Mouse (Mus musculus) G1E (cell line): ENCODE data around the gene Rtn4ip1. TPM values are rescaled to one million over a fixed set of nuclear protein-coding genes. Genes with fewer than 3 reads are reported as not detected.
A peak's percentile ranks its signal among the peaks of the same experiment; 100 is the strongest.
"Not testable (repeated sequence)": the region's sequence is repeated elsewhere in the genome, so short reads cannot be mapped to it uniquely, and the experiment has no call there.

Source experiments
- ATAC-seq: 2 replicates; pipeline ENCODE4 v1.8.0; 2016; ENCODE audit warnings: mild to moderate bottlenecking; ENCODE audit not compliant: insufficient number of reproducible peaks, poor library complexity, low FRiP score, severe bottlenecking; ENCODE audit errors: extremely low read depth
- DNase-seq: peaks from one replicate; pipeline ENCODE4 v3.0.0; 2012; ENCODE audit warnings: low spot score
- H3K27me3 ChIP-seq: 2 replicates; pipeline ENCODE4 v1.6.1; 2012; ENCODE audit warnings: mild to moderate bottlenecking, low read length, inconsistent platforms; ENCODE audit not compliant: insufficient read depth
- H3K36me3 ChIP-seq: replicated peaks from 2 replicates; pipeline ENCODE3; 2012; ENCODE audit warnings: mild to moderate bottlenecking, inconsistent platforms
- H3K4me1 ChIP-seq: 2 replicates; pipeline ENCODE4 v1.6.1; 2012; ENCODE audit warnings: low read depth, low read length, inconsistent platforms, mixed read lengths; ENCODE audit not compliant: insufficient read depth
- H3K4me3 ChIP-seq: 2 replicates; pipeline ENCODE4 v1.5.1; 2012; ENCODE audit warnings: low read depth, mild to moderate bottlenecking, inconsistent platforms, low read length, moderate library complexity, mixed read lengths
- H3K9me3 ChIP-seq: replicated peaks from 2 replicates; pipeline ENCODE4 v1.6.1; 2012; ENCODE audit warnings: inconsistent platforms
- CTCF ChIP-seq: IDR thresholded peaks from 2 replicates; pipeline ENCODE4 v1.5.1; 2012; ENCODE audit warnings: low read depth, low read length, inconsistent platforms, mixed read lengths
- GATA1 ChIP-seq: IDR thresholded peaks from 2 replicates; pipeline ENCODE4 v1.6.1; 2012; ENCODE audit warnings: borderline replicate concordance, low read length, inconsistent platforms, mixed read lengths
- GATA2 ChIP-seq: IDR thresholded peaks from 2 replicates; pipeline ENCODE4 v1.6.1; 2012; ENCODE audit warnings: low read depth, low read length, inconsistent platforms, borderline replicate concordance
- POLR2AphosphoS5 ChIP-seq: IDR thresholded peaks from 2 replicates; pipeline ENCODE4 v1.6.1; 2012; ENCODE audit warnings: low read depth, low read length, inconsistent platforms; ENCODE audit not compliant: insufficient replicate concordance
- TAL1 ChIP-seq: conservative IDR thresholded peaks from 2 replicates; pipeline ENCODE4 v1.6.1; 2012; ENCODE audit warnings: low read depth, low read length, inconsistent platforms, mixed read lengths
- polyA plus RNA-seq: library from polyadenylated mRNA; stranded (reverse); fragments of >175 nt; gene quantifications from 2 replicates; pipeline ENCODE4 v1.2.3, GENCODE M21; 2012
- total RNA-seq, 2 experiments: library from RNA; stranded (forward) in 1 of 2; stranded (reverse) in 1 of 2; fragments of 200-1000 nt in 1 of 2; fragments of >200 nt in 1 of 2; fragmentation: Nextera tagmentation in 1 of 2; gene quantifications; 2 replicates each; pipeline ENCODE4 v1.2.3; 2014 to 2017

The Rtn4ip1 gene
- total and polyA plus RNA-seq, 3 experiments: 1.2 to 21.5 (median 6.9) TPM

GRCm38 (mm10) chr10:43943736-43944135 is 42.1 kb downstream of the Rtn4ip1 start:
- TF ChIP-seq POLR2AphosphoS5 (no peak), GATA2 (no peak), TAL1 (no peak), GATA1 (no peak), CTCF (no peak)
- no peaks in the 10 kb centered on the region for H3K27me3 ChIP-seq
- ATAC-seq (no peak), DNase-seq (no peak)
- H3K9me3 ChIP-seq: no peaks in the 10 kb centered on the region
- peaks cover 90% of the 10 kb centered on the region for H3K36me3 ChIP-seq
- H3K4me1 ChIP-seq: no peaks in the 10 kb centered on the region
- H3K4me3 ChIP-seq: no peak overlapping the region

DNA sequence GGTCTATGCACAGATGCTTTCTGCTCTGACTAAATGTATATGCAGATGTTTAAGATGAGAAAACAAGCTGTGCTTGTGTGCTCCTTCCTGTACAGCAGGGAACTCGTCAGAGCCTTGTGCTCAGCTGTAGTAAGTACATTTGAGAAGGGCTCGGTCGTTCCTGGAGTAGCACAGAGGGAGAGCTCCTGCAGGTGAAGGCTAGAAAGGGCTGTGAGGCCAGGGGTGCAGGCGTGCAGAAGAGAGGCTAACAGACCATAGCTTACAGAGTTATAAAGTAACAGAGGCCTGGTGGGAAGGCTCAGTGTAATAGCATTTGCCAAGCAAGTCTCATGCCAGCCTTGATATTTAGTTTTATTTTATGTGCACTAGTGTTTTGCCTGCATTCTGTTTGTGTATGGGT is 43.8 kb downstream of the Rtn4ip1 start:
- Histone ChIP-seq H3K9me3 (no peaks in the 10 kb centered on the region), H3K27me3 (no peaks in the 10 kb centered on the region), H3K4me1 (no peaks in the 10 kb centered on the region), H3K36me3 (peaks cover 93% of the 10 kb centered on the region), H3K4me3 (no peak overlapping the region)
- DNase-seq (no peak), ATAC-seq (no peak)
- TF ChIP-seq CTCF (no peak), POLR2AphosphoS5 (no peak), GATA1 (no peak), GATA2 (no peak), TAL1 (no peak)

GRCm38 (mm10) chr10:43953942-43954341 is 52.3 kb downstream of the Rtn4ip1 start:
- peaks cover 90% of the 10 kb centered on the region for H3K36me3 ChIP-seq
- DNase-seq: peak; percentile 43

GRCm38 (mm10) chr10:43964943-43965342 is 63.3 kb downstream of the Rtn4ip1 start:
- H3K9me3 ChIP-seq: peaks cover 4% of the 10 kb centered on the region; the same call in 1 of the 2 replicates
- DNase-seq (no peak), ATAC-seq (no peak)
- H3K4me1 ChIP-seq: no peaks in the 10 kb centered on the region
- no peaks in the 10 kb centered on the region for H3K27me3 ChIP-seq
- H3K4me3 ChIP-seq: no peak overlapping the region
- peaks cover 77% of the 10 kb centered on the region for H3K36me3 ChIP-seq
- TF ChIP-seq GATA2 (no peak), TAL1 (no peak), POLR2AphosphoS5 (no peak), CTCF (no peak), GATA1 (no peak)

More at GRCm38 (mm10) chr10:43953942-43954341, 52.3 kb downstream of the Rtn4ip1 start:
- TF ChIP-seq CTCF (0 out of 2 replicates have a peak, but pooled peaks have one; percentile 15), GATA1 (no peak)
- H3K4me1 ChIP-seq: peaks cover 10% of the 10 kb centered on the region
- H3K27me3 ChIP-seq: no peaks in the 10 kb centered on the region
- no peaks in the 10 kb centered on the region for H3K9me3 ChIP-seq
- no peak overlapping the region for H3K4me3 ChIP-seq
- peak; percentile 15; the same call in 1 of the 2 replicates for ATAC-seq

GRCm38 (mm10) chr10:43973244-43973643 is 71.6 kb downstream of the Rtn4ip1 start:
- ATAC-seq: no peak
- no peak for DNase-seq
- no peak for TF ChIP-seq GATA1
- no peak for TF ChIP-seq GATA2
- no peak for TF ChIP-seq TAL1
- no peak for TF ChIP-seq POLR2AphosphoS5
- TF ChIP-seq CTCF: no peak
- Histone ChIP-seq H3K27me3 (no peaks in the 10 kb centered on the region), H3K36me3 (peaks cover 66% of the 10 kb centered on the region), H3K9me3 (no peaks in the 10 kb centered on the region), H3K4me1 (peaks cover 5% of the 10 kb centered on the region), H3K4me3 (no peak overlapping the region)

DNA sequence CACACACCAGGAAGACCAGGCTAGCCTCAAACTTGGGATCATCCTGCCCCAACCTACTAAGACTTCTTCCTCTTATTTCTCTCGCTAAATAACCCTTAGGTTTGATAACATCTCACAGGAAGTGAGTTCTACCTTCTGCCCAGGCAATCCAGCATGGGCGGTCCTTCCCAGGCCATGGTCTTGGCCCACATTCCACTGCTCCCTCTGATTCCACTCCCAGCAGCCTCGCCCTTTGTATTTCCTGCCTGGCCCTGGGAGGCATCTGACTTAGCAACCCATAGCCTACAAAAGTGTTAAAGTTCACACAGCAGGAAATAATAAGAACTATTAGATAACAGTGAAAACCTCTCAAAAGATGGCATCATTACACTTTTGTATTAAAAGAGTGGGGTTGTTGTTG is 75.7 kb downstream of the Rtn4ip1 start:
- DNase-seq (no peak), ATAC-seq (no peak)
- Histone ChIP-seq H3K27me3 (no peaks in the 10 kb centered on the region), H3K36me3 (peaks cover 63% of the 10 kb centered on the region), H3K9me3 (no peaks in the 10 kb centered on the region), H3K4me3 (no peak overlapping the region), H3K4me1 (peaks cover 25% of the 10 kb centered on the region)
- TF ChIP-seq CTCF: no peak
- TF ChIP-seq GATA2: no peak
- no peak for TF ChIP-seq GATA1
- no peak for TF ChIP-seq POLR2AphosphoS5
- TF ChIP-seq TAL1: no peak

DNA sequence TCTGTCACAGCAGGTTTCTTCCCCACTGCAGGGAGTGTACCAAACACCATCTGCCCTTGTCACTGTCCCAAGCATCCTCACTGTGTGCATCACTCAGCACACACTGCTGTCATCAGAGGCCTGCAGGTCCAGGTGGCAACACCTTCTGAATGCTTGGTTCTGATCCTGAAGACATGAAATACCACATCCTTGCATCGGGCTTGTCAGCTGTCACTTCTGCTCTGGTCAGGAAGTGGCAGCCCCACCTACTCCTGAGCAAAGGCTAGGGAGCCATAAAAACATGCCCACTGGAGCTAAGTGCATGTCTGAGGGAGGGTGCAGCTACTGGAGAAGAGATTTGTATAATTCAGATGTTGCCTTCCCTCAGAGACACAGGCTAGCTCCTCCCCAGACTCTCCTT is 78.5 kb downstream of the Rtn4ip1 start:
- Histone ChIP-seq H3K27me3 (no peaks in the 10 kb centered on the region), H3K36me3 (peaks cover 58% of the 10 kb centered on the region), H3K4me3 (no peak overlapping the region), H3K4me1 (peaks cover 25% of the 10 kb centered on the region), H3K9me3 (no peaks in the 10 kb centered on the region)
- TF ChIP-seq TAL1 (no peak), GATA2 (no peak), GATA1 (no peak), POLR2AphosphoS5 (no peak), CTCF (no peak)
- no peak for ATAC-seq
- no peak for DNase-seq

- not testable (repeated sequence) for ATAC-seq, H3K9me3 ChIP-seq, H3K27me3 ChIP-seq, H3K4me3 ChIP-seq, DNase-seq
- Histone ChIP-seq H3K36me3 (peaks cover 55% of the 10 kb centered on the region), H3K4me1 (peaks cover 25% of the 10 kb centered on the region)
These were observed 79.1 kb downstream of the Rtn4ip1 start for GRCm38 (mm10) chr10:43980742-43981141.
